Mouse (Mus musculus): ENCODE measurements around the gene Eml5.

Gene Eml5

DNA sequence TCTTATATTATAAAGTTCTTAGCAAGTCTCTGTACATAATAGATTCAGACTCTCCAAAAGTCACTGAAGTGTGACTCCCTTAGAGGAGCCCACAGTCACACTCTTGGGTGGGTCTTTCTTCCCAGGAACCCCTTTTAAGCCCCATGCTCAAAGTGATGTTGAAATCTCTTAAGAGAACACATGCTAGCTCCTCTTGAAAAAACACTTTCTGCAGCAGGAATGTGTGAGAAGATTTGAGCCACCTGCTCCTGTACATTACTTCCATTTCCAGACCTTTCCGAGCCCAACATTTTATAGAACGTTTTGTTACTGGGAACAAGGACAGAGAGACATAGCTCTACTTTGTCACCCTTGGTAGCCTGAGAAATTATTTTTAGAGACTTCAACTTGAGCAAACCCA is 66.4 kb downstream of the Eml5 start:
- in situ Hi-C loops (cut with MboI, MseI): no loop called here

DNA sequence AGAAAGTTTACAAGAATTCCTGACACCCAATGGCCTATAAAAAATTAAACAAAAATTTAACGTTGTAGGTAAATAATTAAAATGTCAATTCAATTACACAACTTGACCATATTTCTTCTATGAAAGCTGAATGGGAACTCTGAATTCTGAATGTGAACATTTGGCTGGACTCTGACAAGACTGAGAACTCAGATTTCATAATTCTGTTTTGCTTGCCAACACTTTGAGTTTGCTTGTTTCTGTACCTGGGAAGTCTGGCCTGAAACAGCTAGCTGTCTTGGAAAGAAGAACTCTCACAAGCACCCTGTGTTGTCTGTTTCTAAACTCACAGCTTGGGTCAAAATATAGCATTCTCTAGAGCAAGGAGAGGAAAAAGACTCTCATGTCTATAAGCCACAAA is 67.4 kb downstream of the Eml5 start:
- in situ Hi-C loops (cut with MboI, MseI): no loop called here

DNA sequence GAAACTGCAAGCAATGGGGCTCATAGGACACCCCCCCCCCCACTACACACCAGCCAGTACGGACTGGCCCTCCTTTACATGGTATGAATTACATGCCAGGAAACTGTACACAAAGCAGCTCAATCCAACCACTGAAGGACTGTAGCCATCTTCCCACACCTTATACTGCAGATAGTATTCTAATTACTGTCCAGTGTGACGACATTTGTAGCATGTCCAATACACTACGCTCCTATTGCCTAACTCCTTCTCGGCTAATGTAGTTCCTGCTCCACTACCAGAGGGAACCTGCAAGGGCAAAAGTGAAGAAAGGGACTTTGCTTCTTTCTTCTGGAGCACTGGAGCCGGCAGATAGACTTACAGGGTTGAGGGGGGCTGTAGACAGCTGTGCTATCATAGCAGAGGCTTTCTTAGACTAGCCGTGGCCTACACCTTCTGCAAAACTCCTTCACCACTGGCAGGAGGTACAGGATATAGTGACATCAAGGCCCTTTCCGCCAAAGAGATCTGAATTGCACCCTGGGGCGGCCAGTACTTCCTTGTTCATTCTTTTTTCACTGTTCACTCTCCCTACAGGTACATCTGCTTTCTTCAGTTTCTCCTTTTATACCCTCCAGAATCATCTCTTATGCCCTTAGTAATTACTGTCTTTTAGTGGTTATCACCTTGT is 68.2 kb downstream of the Eml5 start:
- in situ Hi-C loops (cut with MboI, MseI): no loop called here

- in situ Hi-C loops (cut with MboI, MseI): no loop called here
These were observed 70.2 kb downstream of the Eml5 start for GRCm38 (mm10) chr12:98831122-98831521.

GRCm38 (mm10) chr12:98820781-98821180 is 80.5 kb downstream of the Eml5 start:
- in situ Hi-C loops (cut with MboI, MseI): no loop called here

GRCm38 (mm10) chr12:98804078-98804748 is 97.1 kb downstream of the Eml5 start:
- in situ Hi-C loops (cut with MboI, MseI): no loop called here

DNA sequence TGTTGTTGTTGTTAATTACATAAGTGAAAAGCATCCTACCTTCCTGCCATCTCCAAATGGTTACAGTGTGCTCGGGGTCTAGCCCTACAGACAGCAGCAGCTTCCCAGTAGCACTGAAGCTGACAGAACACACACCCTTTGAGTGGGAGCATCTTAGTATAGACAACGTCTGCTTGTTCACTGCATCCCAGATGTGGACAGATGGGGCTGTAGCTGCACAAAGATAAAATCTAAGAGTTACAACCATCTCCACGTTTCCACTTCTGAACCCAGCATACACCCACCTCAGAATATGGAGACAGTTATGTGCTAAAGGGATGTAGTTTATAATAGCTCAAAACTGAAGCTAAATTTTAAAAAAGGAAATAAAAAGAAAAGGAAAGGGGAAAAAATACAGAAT is 99.0 kb downstream of the Eml5 start:
- in situ Hi-C loops (cut with MboI, MseI): no loop called here

GRCm38 (mm10) chr12:98800334-98800733 is 101.0 kb downstream of the Eml5 start:
- in situ Hi-C loops (cut with MboI, MseI): no loop called here

DNA sequence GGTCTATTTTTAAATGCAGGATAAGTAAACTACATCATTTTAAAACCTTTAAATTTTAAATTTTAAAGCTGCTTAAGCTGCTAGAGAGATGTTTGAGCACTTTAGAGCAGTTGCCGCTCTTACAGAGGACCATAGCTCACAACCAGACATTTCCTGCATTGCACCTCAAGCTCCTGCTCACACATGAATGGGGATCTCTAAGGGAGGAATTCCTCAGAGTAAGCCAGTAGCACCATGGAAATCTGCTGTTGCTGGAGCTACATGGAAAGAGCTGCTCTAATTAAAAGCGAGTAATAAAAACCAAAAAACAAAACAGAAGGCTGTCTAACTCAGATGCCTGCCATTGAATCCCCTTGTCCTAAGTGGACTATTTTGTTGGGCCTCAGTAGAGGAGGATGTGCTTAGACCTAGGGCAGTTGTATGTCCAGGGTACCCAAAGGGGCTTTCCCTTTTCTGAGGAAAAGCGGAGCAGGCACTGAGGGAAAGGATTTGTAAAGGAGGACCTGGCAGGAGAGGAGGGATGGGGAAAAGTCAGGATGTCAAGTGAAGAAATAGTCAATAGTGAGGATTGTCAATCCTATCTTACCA is 105.5 kb downstream of the Eml5 start:
- in situ Hi-C loops (cut with MboI, MseI): no loop called here

- in situ Hi-C loops (cut with MboI, MseI): no loop called here
These were observed 117.0 kb downstream of the Eml5 start for GRCm38 (mm10) chr12:98784251-98784650.

GRCm38 (mm10) chr12:98779148-98779547 is 122.1 kb downstream of the Eml5 start:
- in situ Hi-C loops (cut with MboI, MseI): no loop called here

DNA sequence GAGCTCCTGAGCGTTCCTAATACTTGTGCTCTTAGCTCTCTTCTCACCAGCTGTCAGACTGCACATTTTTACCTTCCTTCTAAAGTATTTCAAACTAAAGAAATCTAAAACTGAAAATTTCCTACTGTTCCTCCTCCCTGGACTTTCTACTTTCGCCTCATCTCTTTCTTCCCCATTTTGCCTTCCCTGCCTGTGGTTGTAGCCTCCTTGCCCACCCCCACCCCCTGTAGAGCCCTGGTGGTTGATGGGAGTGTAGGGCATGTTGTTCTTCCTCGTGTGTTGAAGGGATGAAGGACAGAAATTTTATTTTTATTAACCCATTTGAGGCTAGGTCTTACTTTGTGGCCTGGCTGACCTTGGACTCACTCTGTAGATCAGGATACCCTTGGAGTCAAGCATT is 123.8 kb downstream of the Eml5 start:
- in situ Hi-C loops (cut with MboI, MseI): no loop called here

DNA sequence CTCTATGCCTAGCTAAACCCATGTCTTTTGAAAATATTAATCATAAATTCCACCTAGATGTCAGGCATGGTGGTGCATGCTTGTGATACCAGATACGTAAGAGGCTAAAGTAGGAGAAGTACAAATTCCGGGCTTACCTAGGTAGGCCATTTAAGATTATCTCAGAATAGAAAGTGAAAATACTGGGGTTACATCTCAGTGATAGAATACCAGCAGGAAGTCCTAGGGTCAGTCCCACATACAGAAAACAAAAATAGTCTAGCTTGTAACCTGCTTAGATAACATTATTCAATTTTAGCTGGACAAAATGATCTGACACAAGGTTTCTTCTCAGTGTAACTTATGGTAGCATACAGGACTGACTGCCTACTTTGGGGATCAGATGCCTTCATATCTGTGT is 135.0 kb downstream of the Eml5 start:
- in situ Hi-C loops (cut with MboI, MseI): no loop called here

DNA sequence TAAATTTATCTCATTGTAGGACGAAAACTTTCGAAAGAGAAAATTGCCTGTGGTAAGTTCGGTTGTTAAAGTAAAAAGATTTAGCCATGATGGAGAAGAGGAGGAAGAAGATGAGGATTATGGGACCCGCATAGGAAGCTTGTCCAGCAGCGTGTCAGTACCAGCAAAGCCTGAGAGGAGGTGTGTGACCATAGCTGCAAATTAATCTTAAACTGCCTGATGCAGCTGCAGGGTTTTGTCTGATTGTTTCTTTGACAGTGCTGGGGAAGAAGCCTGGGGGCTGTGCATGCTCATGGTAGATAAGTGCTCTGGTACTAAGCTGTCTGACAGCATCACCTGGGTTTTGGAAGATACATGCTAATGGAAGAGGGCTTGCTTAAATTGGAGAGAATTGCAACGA is 141.6 kb downstream of the Eml5 start:
- in situ Hi-C loops (cut with MboI, MseI): loop anchor here in 1 of 2 experiments (5.0 kb wide), 1 partner anchor 33 kb away; no protein-coding TSS in a partner anchor

- in situ Hi-C loops (cut with MboI, MseI): loop anchor here in 1 of 2 experiments (5.0 kb wide), 1 partner anchor 35 kb away; no protein-coding TSS in a partner anchor
These were observed 143.6 kb downstream of the Eml5 start for GRCm38 (mm10) chr12:98757636-98758035.

- in situ Hi-C loops (cut with MboI, MseI): no loop called here
These were observed 153.9 kb downstream of the Eml5 start for GRCm38 (mm10) chr12:98747380-98747753.

GRCm38 (mm10) chr12:98746746-98747379 is 154.4 kb downstream of the Eml5 start, which contains the start of gene Zc3h14:
Gene Zc3h14, plus strand, starts transcription at chr12:98746964.
- in situ Hi-C loops (cut with MboI, MseI): no loop called here

GRCm38 (mm10) chr12:98746131-98746530 is 155.2 kb downstream of the Eml5 start:
- in situ Hi-C loops (cut with MboI, MseI): no loop called here

DNA sequence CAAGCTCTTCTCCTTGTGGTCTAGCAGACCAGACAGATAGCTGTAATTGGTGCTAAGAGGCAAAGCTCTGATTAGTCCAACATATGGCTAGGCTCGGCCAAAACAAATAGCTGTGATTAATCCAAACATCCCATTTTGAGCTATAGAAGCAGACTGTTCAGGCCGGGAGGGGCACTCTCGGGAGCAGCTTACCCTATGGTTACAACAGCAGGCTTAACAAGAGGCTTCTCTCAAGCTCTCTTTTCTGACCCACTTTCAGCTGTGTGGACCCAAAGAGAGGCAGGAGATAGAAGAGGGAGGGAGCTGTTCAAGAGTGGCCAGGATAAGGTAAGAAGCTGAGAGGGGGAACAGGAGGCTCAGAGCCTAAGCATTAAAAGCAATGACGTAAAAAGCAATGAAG is 155.7 kb downstream of the Eml5 start:
- in situ Hi-C loops (cut with MboI, MseI): no loop called here

DNA sequence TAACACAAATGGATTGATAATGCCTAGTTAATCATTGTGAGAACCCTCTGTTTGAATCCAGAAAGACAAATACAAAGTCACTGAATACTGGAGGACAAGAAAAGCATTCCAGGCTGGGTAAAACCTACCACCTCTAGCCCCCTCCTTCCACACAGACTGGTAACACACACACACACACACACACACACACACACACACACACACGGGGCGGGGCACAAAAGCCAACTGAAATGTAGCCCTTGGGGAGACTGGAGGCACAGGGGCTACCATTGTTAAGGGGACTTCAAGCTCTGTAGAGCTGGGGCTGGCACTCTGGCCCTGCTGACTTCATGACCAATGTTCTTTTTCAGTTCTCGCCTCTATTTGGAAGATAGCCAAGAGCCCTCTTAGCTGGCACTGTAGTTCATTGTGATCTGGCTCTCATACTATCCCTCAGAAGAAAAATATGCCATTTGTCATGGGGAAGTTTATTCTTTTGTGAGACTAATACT is 160.2 kb downstream of the Eml5 start:
- in situ Hi-C loops (cut with MboI, MseI): no loop called here

DNA sequence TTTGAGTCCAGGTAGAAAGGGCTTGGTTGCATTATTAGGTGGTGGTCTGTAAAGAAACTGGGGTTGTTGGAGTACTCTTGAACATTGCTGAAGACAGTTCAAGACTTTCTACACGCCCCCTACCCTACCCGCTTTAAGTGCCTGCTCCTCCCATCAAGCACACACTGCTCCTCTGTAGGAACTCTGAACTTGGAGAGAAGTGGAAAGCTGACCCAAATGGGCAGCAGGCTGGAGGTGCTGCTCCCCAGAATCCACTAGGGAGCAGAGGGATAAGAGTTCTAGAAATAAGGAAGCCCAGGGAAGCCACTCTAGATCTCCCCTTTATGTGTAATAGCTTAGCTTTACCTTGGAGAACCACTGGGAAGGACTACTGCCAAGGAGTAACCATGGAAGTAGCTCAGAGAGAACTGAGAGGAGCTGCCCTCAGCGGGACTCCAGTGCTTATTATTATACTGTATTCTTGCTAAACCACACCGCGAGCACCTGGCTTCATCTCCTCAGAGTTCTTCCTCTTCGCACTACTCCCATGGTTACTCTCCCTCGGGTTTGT is 163.4 kb downstream of the Eml5 start:
- in situ Hi-C loops (cut with MboI, MseI): no loop called here
